Mouse (Mus musculus) forebrain, embryonic 15.5 days (tissue): ENCODE results near the gene Chac1. TPM values are rescaled to one million over a fixed set of nuclear protein-coding genes. Genes with fewer than 3 reads are reported as not detected.

ENCODE experiments used
- ATAC-seq: fragments of 200-750 bp; cut with Nextera tagmentation; replicated peaks from 2 replicates; pipeline ENCODE4 v1.8.0; 2017; ENCODE audit warnings: mild to moderate bottlenecking, moderate TSS enrichment, moderate library complexity
- H3K27ac ChIP-seq: fragments of 300-500 bp; sonication (generic); replicated peaks from 2 replicates; pipeline ENCODE4 v1.5.1; 2015; ENCODE audit warnings: mild to moderate bottlenecking, inconsistent platforms
- H3K27me3 ChIP-seq: fragments of 300-500 bp; sonication (generic); 2 replicates; pipeline ENCODE4 v1.6.1; 2015; ENCODE audit warnings: inconsistent platforms
- H3K36me3 ChIP-seq: fragments of 300-500 bp; sonication (generic); 2 replicates; pipeline ENCODE4 v1.6.1; 2015; ENCODE audit warnings: mild to moderate bottlenecking, inconsistent platforms
- H3K4me1 ChIP-seq: fragments of 300-500 bp; sonication (generic); 2 replicates; pipeline ENCODE4 v1.6.1; 2015; ENCODE audit warnings: inconsistent platforms
- H3K4me2 ChIP-seq: fragments of 300-500 bp; sonication (generic); replicated peaks from 2 replicates; pipeline ENCODE4 v1.6.1; 2015; ENCODE audit warnings: mild to moderate bottlenecking, inconsistent platforms
- H3K4me3 ChIP-seq: fragments of 300-500 bp; sonication (generic); 2 replicates; pipeline ENCODE4 v1.5.1; 2015; ENCODE audit warnings: mild to moderate bottlenecking, inconsistent platforms
- H3K9ac ChIP-seq: fragments of 300-500 bp; sonication (generic); replicated peaks from 2 replicates; pipeline ENCODE4 v1.6.1; 2015; ENCODE audit warnings: mild to moderate bottlenecking, inconsistent platforms
- H3K9me3 ChIP-seq: fragments of 300-500 bp; sonication (generic); 2 replicates; pipeline ENCODE4 v1.6.1; 2016; ENCODE audit warnings: inconsistent platforms
- WGBS: fragments of 180-500 bp; shearing (Covaris S2); methylation state at CpG from one replicate; pipeline ENCODE4 v1.1.7; 2015; ENCODE audit warnings: mixed read lengths; 5-methylcytosine and 5-hydroxymethylcytosine counted together
- polyA plus RNA-seq: library from polyadenylated mRNA; unstranded; fragments of >200 nt; fragmentation: Nextera tagmentation; extraction: Ambion mirVana; gene quantifications from 2 replicates; pipeline ENCODE4 v1.2.1, GENCODE M21; 2015

Gene Chac1
- polyA plus RNA-seq, 1 experiment from 2014 or later = 5.8 TPM

- no peak for ATAC-seq
- WGBS = 90% methylated on average over 5 of the region's 5 CpGs
- H3K27me3 ChIP-seq = no peaks in the 10 kb centered on the region
Measured at GRCm38 (mm10) chr2:119356805-119357204, 5.8 kb downstream of the Chac1 start.

GRCm38 (mm10) chr2:119358249-119358648 is 7.2 kb downstream of the Chac1 start:
- H3K9me3 ChIP-seq = peaks cover 4% of the 10 kb centered on the region; the same call in 1 of the 2 replicates
- no peak overlapping the region for H3K9ac ChIP-seq
- H3K27ac ChIP-seq = no peak overlapping the region
- no peaks in the 10 kb centered on the region for H3K27me3 ChIP-seq
- H3K4me1 ChIP-seq = no peaks in the 10 kb centered on the region
- H3K4me3 ChIP-seq = no peak overlapping the region
- no peak overlapping the region for H3K4me2 ChIP-seq
- ATAC-seq = no peak
- no peaks in the 10 kb centered on the region for H3K36me3 ChIP-seq
- WGBS = 90% methylated on average over 6 of the region's 6 CpGs

More at GRCm38 (mm10) chr2:119356805-119357204, 5.8 kb downstream of the Chac1 start:
- Histone ChIP-seq H3K4me1 (no peaks in the 10 kb centered on the region), H3K4me2 (no peak overlapping the region), H3K9me3 (peaks cover 3% of the 10 kb centered on the region; the same call in 1 of the 2 replicates), H3K27ac (no peak overlapping the region), H3K9ac (no peak overlapping the region), H3K4me3 (no peak overlapping the region), H3K36me3 (no peaks in the 10 kb centered on the region)

DNA sequence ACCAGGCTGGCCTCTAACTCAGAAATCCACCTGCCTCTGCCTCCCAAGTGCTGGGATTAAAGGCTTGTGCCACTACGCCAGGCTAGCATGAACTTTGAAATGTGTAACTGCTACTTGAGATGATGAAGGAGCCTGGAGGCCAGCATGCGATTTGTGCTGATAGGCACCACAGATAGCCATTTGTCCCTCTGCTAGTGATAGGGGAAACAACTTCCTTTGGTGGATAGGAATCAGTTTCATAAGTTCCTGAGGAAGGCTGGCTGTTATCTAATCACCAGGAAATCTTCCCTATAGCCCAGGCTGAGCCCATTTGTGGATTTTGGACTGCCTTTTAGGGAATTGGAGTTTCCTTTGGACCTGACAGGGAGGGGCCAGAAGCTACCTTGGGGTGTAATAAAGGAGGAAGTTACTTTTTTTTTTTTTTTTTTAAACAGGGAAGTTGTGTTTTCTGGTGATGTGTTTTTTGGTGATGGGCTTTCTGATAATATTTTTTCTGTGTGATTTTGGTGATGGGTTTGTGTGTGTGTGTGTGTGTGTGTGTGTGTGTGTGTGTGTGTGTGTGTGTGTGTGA is 8.8 kb downstream of the Chac1 start:
- H3K27me3 ChIP-seq = no peaks in the 10 kb centered on the region

DNA sequence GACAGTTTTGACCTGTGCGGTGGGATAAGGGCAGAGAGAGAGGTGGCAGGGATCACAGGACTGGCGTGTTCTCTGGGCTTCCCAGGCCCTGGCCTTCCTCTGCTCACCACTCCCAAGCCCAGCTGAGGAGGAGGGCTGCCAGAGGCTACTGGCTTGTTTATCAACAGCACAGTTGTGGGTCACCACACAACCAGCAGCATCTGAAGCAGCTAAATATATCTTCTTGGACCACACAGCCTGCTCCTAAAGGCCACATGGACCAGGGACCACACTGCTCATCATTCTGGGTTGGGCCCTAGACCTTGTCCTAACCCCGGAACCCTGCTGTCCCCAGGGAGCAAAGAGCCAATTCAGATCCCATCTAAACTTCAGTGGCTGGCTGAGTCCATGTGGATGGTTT is 13.9 kb downstream of the Chac1 start:
- Histone ChIP-seq H3K4me3 (no peak overlapping the region), H3K9ac (no peak overlapping the region), H3K36me3 (peaks cover under 1% of the 10 kb centered on the region; the same call in 1 of the 2 replicates), H3K4me1 (no peaks in the 10 kb centered on the region), H3K27ac (no peak overlapping the region), H3K4me2 (no peak overlapping the region), H3K27me3 (no peaks in the 10 kb centered on the region), H3K9me3 (peaks cover 4% of the 10 kb centered on the region; the same call in 1 of the 2 replicates)
- WGBS = 87% methylated on average over 3 of the region's 3 CpGs
- no peak for ATAC-seq

More for the DNA sequence above, 8.8 kb downstream of the Chac1 start:
- no peak overlapping the region for H3K9ac ChIP-seq
- no peaks in the 10 kb centered on the region for H3K36me3 ChIP-seq
- peaks cover 4% of the 10 kb centered on the region; the same call in 1 of the 2 replicates for H3K9me3 ChIP-seq
- H3K4me1 ChIP-seq = no peaks in the 10 kb centered on the region
- 90% methylated on average over 2 of the region's 2 CpGs for WGBS
- H3K27ac ChIP-seq = no peak overlapping the region
- H3K4me2 ChIP-seq = no peak overlapping the region
- no peak overlapping the region for H3K4me3 ChIP-seq
- ATAC-seq = no peak

GRCm38 (mm10) chr2:119367346-119367745 is 16.3 kb downstream of the Chac1 start:
- Histone ChIP-seq H3K27me3 (no peaks in the 10 kb centered on the region), H3K4me2 (no peak overlapping the region), H3K36me3 (peaks cover 21% of the 10 kb centered on the region), H3K4me1 (no peaks in the 10 kb centered on the region), H3K4me3 (no peak overlapping the region), H3K9me3 (no peaks in the 10 kb centered on the region), H3K9ac (no peak overlapping the region), H3K27ac (no peak overlapping the region)
- WGBS = 78% methylated on average over 3 of the region's 3 CpGs
- ATAC-seq = no peak

DNA sequence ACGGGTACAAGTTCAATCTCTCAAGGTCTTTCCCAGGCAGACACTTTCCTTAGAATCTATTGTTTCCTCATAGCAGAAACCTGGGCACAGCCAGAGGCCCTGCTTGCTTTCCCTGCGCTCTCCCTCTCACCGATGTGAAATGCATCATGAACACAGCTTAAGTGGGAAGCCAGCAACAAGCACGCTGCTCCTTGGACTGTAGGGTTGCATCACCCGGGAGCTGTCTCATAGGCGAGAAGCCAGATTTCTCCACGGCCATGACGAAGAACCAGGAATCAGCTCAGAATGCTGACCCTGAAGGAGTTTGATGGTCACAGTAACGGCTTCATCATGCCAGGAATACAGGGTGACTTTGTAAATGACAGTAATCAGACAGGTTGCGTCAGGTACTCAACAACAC is 19.1 kb downstream of the Chac1 start:
- Histone ChIP-seq H3K9me3 (no peaks in the 10 kb centered on the region), H3K36me3 (peaks cover 48% of the 10 kb centered on the region), H3K4me2 (no peak overlapping the region), H3K9ac (no peak overlapping the region), H3K27me3 (no peaks in the 10 kb centered on the region), H3K4me1 (no peaks in the 10 kb centered on the region), H3K27ac (no peak overlapping the region), H3K4me3 (no peak overlapping the region)
- WGBS = 95% methylated on average over 10 of the region's 10 CpGs
- ATAC-seq = no peak

DNA sequence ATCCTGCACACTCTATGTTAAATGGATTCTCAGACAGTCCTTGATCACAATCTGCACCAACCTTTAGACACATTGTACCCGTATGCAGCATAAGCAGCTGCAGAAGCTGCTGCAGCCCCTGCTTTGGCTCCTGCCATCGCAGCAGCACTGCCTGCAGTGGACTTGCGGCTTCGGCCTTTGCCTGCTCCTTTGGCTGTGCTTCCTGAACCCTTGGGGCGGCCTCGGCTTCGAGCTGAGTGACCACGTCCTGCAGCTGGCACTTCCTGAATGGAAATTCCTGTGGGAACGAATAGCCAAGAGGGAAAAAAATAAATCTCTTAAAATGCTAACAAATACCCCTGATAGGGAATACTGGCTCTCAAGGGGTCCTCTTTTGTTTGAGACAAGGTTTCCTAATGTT is 26.3 kb downstream of the Chac1 start:
- Histone ChIP-seq H3K27ac (no peak overlapping the region), H3K36me3 (peaks cover 87% of the 10 kb centered on the region), H3K4me2 (no peak overlapping the region), H3K4me1 (no peaks in the 10 kb centered on the region), H3K9ac (no peak overlapping the region), H3K4me3 (no peak overlapping the region), H3K9me3 (no peaks in the 10 kb centered on the region), H3K27me3 (no peaks in the 10 kb centered on the region)
- WGBS = 79% methylated on average over 9 of the region's 9 CpGs
- ATAC-seq = no peak

DNA sequence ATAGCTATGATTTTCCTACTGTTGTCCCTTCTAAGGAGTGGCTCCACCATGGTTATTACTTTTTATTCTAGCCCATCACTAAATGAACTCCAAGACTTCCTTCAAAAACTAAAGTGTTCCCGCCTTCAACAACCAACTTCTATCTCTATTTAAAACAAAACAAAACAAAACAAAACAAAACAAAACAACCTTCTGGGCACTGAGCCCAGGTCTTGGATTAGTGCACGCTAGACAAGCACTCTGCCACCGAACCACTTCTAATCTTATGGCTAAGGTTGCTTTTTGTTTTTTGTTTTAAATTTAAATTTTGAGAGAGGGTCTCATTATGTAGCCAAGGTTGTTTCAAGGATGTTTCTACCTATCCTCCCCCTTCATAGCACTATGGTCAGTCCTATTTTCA is 26.8 kb downstream of the Chac1 start:
- H3K4me1 ChIP-seq = no peaks in the 10 kb centered on the region
- no peaks in the 10 kb centered on the region for H3K27me3 ChIP-seq
- WGBS = 41% methylated on average over 3 of the region's 3 CpGs
- H3K27ac ChIP-seq = no peak overlapping the region
- H3K9me3 ChIP-seq = no peaks in the 10 kb centered on the region
- H3K4me2 ChIP-seq = no peak overlapping the region
- no peak overlapping the region for H3K4me3 ChIP-seq
- H3K9ac ChIP-seq = no peak overlapping the region
- ATAC-seq = no peak
- H3K36me3 ChIP-seq = peaks cover 85% of the 10 kb centered on the region

DNA sequence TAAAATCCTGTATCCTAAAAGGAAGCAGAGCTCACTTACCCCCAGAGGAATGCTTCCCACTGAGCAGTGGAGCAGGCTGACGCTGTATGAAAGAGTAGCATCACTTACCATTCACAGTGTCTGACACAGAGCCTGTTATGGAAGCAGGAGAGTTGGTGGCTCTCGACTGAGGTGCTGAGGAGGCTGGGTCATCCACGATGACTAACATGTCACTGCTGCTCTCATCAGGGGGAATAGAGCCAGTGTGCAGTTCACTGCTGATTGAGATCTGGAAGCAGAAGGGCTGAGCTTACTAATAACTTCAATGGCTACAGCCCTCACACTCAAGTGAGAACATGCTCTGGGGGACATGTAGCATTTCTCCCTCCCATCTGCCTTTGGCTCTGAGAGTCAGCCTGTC is 28.4 kb downstream of the Chac1 start:
- Histone ChIP-seq H3K4me2 (no peak overlapping the region), H3K36me3 (peaks cover 77% of the 10 kb centered on the region), H3K27ac (no peak overlapping the region), H3K27me3 (no peaks in the 10 kb centered on the region), H3K9me3 (no peaks in the 10 kb centered on the region), H3K4me3 (no peak overlapping the region), H3K9ac (no peak overlapping the region), H3K4me1 (no peaks in the 10 kb centered on the region)
- ATAC-seq = no peak
- 88% methylated on average over 3 of the region's 3 CpGs for WGBS

GRCm38 (mm10) chr2:119388266-119388665 is 37.2 kb downstream of the Chac1 start:
- no peak overlapping the region for H3K4me3 ChIP-seq
- 88% methylated on average over 1 of the region's 1 CpGs for WGBS
- no peak for ATAC-seq

DNA sequence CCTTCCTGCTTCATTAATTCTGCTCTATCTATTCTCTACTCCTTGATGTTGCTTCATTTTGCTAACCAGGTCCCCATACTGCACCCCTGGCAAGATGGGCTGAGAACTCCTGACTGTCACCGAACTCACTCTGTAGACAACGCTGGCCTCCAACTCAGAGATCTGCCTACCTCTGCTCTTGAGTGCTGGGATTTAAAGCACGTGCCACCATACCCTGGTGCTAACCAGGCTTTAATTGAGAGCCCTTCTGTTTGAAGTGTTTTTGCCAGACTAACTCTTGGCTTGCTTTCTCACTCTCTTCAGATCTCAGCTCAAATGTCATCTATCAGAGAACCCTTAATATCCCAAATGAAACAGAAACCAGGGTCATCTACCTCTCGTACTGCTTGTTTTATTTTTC is 39.0 kb downstream of the Chac1 start:
- no peak overlapping the region for H3K4me3 ChIP-seq
- H3K4me1 ChIP-seq = no peaks in the 10 kb centered on the region
- H3K27ac ChIP-seq = no peak overlapping the region
- H3K4me2 ChIP-seq = no peak overlapping the region
- H3K27me3 ChIP-seq = no peaks in the 10 kb centered on the region
- H3K9ac ChIP-seq = no peak overlapping the region
- ATAC-seq = no peak
- H3K9me3 ChIP-seq = no peaks in the 10 kb centered on the region
- WGBS = 93% methylated on average over 4 of the region's 4 CpGs
- peaks cover 26% of the 10 kb centered on the region for H3K36me3 ChIP-seq

More at GRCm38 (mm10) chr2:119388266-119388665, 37.2 kb downstream of the Chac1 start:
- Histone ChIP-seq H3K4me1 (no peaks in the 10 kb centered on the region), H3K27me3 (no peaks in the 10 kb centered on the region), H3K9ac (no peak overlapping the region), H3K9me3 (no peaks in the 10 kb centered on the region), H3K4me2 (no peak overlapping the region), H3K36me3 (peaks cover 31% of the 10 kb centered on the region), H3K27ac (no peak overlapping the region)

GRCm38 (mm10) chr2:119398252-119398651 is 47.2 kb downstream of the Chac1 start:
- no peak for ATAC-seq
- no peaks in the 10 kb centered on the region for H3K9me3 ChIP-seq
- peaks cover 27% of the 10 kb centered on the region for H3K36me3 ChIP-seq
- H3K9ac ChIP-seq = no peak overlapping the region
- H3K27ac ChIP-seq = no peak overlapping the region
- no peaks in the 10 kb centered on the region for H3K27me3 ChIP-seq
- H3K4me1 ChIP-seq = no peaks in the 10 kb centered on the region
- no peak overlapping the region for H3K4me2 ChIP-seq
- no peak overlapping the region for H3K4me3 ChIP-seq
- 90% methylated on average over 5 of the region's 5 CpGs for WGBS

DNA sequence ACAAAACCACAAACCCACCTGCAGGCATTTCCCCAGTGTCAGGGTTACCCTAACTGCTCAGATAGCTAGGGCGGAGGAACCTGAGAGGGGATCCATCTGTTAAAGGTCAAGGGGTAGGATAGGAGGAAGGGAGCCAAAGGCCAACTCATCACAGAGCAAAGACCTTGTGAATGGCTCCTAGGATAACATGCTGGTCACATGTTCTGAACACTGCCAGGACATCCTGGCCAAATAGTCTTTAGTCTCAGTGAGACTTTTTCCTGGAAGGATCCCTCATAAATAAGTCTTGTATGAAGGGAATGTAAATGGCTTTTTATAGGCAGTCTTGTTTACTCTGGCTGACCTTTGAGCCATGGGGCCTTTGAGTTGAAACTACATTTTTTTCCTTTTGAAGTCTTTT is 47.6 kb downstream of the Chac1 start:
- no peaks in the 10 kb centered on the region for H3K9me3 ChIP-seq
- no peaks in the 10 kb centered on the region for H3K27me3 ChIP-seq
- peaks cover 28% of the 10 kb centered on the region for H3K36me3 ChIP-seq
- H3K9ac ChIP-seq = no peak overlapping the region
- no peaks in the 10 kb centered on the region for H3K4me1 ChIP-seq
- H3K4me2 ChIP-seq = no peak overlapping the region
- no peak overlapping the region for H3K27ac ChIP-seq
- no peak overlapping the region for H3K4me3 ChIP-seq
- no peak for ATAC-seq
- 96% methylated on average over 1 of the region's 1 CpGs for WGBS
